Mouse (Mus musculus) cerebellum, postnatal 14 days (tissue): Measurements from ENCODE around the gene Armc12.

Experiments used
- DNase-seq, 2 experiments: peaks; one replicate each; pipeline ENCODE4 v3.0.0; 2021; ENCODE audit warnings: mixed read lengths in 2 of 2

The Armc12 gene

GRCm38 (mm10) chr17:28530506-28530905, at the start of gene Armc12:
Armc12 (plus strand) TSS chr17:28530806.
- no peak for DNase-seq

- DNase-seq: peak; percentile 68 to 78
These were observed 45.7 kb upstream of the Armc12 start for GRCm38 (mm10) chr17:28484704-28485445.

- DNase-seq: peak; percentile 63 to 64
These were observed 45.1 kb upstream of the Armc12 start for GRCm38 (mm10) chr17:28485446-28485948.

DNA sequence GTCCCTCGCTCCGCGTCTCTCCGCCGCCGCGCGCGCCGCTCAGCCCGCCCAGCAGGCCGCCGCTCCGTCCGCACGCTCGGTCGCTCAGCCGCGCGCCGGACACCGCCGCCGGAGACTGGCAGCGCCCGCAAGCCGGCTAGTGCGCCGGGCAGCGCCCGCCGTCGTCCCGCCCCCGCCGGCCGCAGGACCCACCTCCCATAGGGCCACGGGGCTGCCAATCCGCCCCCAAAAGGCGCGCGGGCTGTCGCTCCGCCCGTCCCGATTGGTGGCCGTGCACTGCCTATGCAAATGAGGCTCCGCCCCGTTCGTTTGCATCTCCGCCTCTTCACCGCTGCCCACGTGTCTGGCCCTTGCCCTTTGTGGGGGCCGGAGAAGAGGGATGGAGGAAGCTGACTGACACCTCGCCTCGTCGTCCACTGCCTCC, 44.6 kb upstream of the Armc12 start:
- DNase-seq: peak; percentile 99

DNA sequence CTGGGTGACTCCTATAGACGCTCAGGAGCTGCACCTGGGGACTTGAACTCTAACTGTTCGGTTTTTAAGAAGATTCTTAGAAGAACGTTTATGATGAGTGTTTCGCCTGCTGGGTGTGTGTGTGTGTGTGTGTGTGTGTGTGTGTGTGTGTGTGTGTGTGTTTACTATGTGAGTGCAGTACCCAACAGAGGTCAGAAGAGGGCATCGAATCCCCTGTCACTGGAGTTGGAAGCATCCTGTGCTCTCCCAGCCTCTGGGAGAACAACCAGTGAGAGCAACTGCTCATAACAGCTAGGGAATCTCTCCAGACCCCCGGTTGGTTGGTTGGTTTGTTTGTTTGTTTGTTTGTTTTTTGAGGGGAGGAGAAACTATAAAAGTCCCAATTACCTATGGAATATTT, 43.9 kb upstream of the Armc12 start:
- peak; percentile 17 to 31 for DNase-seq

DNA sequence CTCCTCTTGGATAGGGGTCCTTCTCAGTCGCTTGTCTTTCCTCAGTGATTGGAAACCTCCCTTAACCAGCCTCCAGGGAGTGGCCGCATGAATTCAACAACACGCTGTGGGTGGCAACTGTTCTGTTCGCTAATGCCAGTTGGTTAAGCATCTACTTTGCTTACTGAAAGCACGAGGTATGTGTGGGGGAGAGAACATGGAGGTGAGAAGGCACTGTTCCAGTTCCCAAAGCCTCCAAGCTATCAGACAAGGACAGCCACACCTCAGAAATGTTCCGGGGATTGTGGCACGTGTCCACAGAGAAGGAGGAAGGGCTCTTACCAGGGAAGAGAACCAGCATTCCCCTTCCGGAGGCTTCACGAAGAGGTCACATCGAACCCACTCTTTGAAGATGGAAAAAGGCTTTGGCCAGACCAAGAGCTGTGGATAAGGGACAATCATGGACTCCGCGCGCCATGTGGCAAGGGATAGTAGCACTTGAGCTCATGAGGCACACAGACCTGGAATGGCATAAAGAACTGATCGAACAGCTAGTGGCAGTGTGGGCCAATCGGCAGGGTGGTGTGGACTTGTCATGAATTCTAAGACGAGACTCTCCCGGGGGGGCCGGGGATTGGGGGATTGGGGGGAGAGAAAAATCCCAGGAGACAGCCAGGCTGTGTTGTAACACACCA, 42.9 kb upstream of the Armc12 start:
- DNase-seq: no peak

DNA sequence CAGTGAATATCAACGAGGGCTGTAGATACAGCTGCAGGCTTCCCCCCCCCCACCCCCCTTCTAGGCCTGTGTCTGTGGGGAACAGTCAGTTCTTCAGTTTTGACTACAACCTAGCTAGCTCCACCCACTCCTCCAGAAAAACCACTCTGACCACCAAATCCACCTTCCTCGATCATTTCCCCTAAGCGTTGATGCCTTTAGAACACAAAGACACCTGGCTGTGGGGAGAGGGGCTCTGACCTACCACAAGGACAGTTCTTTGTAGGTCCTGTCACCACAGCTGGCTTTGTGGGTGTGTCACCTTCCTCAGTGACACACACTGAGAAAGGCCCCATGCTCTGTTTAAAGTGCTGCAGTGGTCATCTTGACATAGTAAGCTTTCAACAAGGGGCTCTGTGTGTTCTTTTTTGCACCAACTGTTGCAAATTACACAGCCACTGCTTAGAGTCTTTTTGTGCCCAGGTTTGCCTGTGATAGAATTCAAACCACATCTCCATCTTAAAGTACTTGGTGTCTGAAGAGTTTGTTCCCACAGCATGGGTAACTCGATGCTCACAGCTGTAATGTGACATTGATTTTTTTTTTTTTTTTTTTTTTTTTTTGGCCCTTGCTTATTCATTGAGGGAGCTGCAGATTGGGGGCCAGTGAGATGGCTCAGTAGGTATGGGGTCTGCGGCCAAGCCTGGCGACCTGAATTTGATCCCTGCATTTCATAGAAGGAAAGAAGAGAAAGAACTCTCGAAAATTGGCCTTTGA, 42.2 kb upstream of the Armc12 start:
- no peak for DNase-seq

- DNase-seq: no peak
These were observed 39.4 kb upstream of the Armc12 start for GRCm38 (mm10) chr17:28491035-28491770.

DNA sequence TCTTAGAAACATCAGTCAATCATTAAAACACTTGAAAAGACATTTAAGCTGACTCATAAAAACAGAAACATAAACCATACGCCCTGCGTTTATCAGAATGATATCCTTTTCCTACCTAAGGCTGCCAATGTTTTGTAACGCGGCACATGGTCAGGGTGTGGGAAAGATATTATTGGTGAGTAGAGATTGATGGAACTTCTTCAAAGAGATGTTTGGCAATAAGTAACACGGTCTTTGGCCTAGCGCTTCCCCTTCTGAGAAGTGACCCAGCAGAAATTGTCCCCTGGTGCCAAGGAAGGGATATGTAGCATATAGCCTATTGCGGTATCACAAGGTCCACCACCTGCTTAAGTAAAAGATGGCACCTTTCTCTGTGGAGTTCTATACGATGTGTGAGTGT, 34.8 kb upstream of the Armc12 start:
- no peak for DNase-seq

DNA sequence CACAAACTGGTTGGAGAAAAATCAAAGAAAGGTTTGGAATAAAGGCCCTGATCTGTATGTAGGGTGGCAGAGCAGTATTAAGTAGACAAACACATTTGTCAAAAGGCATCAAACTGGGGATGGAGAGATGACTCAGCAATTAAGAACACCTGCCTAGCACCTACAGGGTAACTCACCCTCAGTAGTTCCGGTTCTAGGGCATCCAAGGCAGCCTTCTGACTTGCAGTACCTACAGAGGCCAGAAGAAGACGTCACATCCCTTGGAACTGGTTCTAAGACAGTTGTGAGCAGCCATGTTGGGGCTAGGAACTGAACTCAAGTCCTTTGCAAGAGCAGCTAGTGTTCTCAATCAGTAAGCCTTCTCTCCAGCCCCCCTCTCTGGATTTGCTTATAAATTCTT, 31.4 kb upstream of the Armc12 start:
- no peak for DNase-seq

DNA sequence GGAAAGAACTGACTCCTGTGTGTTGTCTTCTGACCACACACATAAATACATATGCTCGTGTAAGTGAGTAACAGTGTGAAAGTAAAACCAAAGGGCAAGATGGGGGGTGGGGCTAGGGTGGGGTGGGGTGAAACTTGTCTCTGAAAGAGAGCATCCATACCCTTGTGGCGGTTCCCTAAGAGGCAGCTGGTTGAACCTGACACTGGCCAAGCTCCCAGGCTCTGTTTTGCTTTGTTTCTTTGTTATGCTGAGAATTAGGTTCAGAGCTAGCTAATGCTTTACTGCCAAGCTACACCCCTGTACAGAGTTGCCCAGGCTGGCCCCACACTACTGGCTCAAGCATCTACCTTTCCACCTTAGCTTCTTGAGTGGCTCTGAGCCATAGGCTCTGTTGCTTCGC, 30.1 kb upstream of the Armc12 start:
- no peak for DNase-seq

DNA sequence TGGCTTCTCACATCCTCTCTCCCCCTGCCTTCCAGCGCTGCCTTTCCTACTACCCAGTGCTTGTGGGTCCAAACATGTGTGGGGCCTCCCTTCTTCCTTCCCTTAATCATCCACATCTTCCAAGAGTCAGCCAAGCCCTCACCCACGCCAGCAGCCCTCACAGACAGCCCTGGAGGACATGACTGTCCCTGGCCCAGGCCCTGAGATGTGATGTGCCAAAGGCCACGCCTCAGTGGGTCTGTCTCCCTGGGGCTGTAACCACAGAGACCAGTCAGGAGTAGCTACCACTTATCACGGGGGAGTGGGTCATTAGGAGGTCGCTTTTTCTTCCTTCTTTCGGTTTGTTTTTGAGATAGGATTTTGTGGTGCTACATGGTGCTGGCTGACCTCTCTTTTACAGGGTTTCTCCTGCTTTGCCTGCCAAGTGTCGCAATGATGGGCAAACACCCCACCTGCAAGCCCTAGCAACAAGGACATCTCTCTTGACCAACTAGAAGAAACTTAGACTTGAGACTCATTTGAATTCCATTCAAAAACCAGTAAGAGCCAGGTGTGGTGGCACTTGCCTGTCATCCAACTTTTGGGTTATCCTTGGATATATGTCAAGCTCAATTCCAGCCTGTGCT, 28.3 kb upstream of the Armc12 start:
- no peak for DNase-seq

GRCm38 (mm10) chr17:28504182-28504581, 26.4 kb upstream of the Armc12 start:
- no peak for DNase-seq

- no peak for DNase-seq
These were observed 25.0 kb upstream of the Armc12 start for GRCm38 (mm10) chr17:28505591-28505990.

- no peak for DNase-seq
These were observed 23.7 kb upstream of the Armc12 start for GRCm38 (mm10) chr17:28506895-28507294.

DNA sequence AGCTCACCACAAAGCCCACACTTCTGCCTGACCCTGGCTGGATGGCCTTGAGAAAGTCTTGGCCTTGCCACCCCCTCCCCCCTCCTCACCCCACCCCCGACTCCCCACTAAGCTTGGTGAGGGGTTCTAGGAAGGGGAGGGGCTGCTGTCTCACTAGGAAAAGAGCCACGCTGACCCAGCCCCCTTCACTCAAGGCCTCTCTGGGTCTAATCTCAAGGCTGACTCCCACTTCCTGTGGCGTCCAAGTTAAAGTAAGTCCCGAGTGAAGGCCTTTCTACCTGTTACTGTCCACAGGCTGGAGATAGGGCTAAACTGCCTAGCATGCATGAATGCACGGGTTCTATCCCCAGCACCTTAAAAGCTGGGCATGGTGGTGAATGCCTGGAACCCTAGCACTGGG, 23.1 kb upstream of the Armc12 start:
- DNase-seq: no peak

- no peak for DNase-seq
These were observed 19.9 kb upstream of the Armc12 start for GRCm38 (mm10) chr17:28510445-28511342.

DNA sequence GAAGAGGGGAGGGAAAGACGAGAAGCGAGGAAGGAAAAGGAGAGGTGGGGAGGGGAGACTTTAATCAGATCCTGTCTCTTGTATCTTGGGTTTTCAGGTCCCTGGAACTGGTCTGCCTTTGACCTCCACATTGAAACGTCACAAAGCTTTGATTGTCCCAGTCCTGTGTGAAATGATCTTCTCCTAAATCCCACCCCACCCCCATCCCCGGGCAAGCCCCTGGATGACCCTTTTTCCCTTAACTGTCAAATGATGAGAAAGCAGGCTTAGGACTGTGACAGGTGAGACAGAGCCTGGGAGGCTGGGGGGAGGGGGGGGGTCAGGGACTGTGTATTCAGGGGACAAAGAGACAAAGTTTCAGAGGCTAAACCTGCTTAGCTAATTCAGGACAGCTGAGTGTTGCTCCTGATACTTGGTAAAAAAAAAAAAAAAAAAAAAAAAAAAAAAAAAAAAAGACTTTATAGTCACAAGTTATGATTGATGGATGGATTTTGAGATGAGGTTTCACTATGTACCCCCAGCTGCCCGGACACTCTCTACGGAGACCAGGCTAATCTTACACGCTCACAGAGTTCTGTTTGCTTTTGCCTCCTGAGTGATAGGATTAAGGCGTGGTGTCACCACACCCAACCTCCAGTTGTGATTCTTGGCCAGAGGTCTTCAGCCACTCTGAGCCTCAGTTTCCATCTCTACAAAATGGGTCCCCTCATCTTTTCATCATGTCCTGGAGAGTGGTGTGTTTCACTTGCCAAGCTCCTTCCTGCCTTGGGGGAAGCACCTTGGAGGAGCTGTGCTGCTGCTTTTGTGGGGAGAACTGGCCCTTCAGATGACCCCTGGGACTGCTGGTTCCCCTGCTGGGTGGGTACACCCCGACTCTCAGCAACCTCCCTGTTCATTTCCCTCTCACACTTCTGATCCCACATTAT, 18.7 kb upstream of the Armc12 start:
- DNase-seq: no peak

- DNase-seq: no peak
These were observed 17.9 kb upstream of the Armc12 start for GRCm38 (mm10) chr17:28512696-28513095.

- DNase-seq: no peak
These were observed 17.3 kb upstream of the Armc12 start for GRCm38 (mm10) chr17:28513337-28513736.
